Mouse (Mus musculus): ENCODE data around the gene Adcy1. TPM values are rescaled to one million over a fixed set of nuclear protein-coding genes. Genes with fewer than 3 reads are reported as not detected.
"Not testable (repeated sequence)": the region's sequence is repeated elsewhere in the genome, so short reads cannot be mapped to it uniquely, and the experiment has no call there.

The Adcy1 gene
- total and polyA plus RNA-seq, 2 experiments from 2014 or later: 14.9 to 182 TPM

DNA sequence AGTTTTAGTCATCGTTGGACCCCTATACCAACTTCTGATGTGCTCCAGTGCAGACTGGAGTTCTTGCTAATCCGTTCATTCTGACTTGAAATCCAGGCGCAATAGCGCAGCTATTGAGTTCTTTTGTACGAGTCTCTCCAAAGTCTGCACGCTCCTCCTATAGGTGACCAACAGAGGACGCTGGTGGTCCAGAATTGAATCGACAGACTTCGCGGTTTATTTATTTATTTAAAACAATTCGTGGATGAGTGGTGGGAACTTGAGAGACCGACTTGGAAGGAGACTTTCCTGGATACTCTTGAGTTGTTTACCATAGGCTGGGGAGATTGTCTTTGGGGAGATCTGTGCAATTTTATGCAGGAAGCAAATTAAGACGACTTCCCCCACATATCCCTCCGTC is 151.5 kb downstream of the Adcy1 start:
- H3K9me3 ChIP-seq (ENCODE audit: low read length): no peaks in the 10 kb centered on the region
- DNase-seq (ENCODE audit: low spot score) (peak; percentile 91), ATAC-seq (no peak)
- 0 out of 2 replicates have a peak, but pooled peaks cover 4% of the 10 kb centered on the region for H3K4me1 ChIP-seq (ENCODE audit: insufficient read depth, low read length)
- H3K36me3 ChIP-seq (ENCODE audit: insufficient read depth, low read length): no peaks in the 10 kb centered on the region
- no peak overlapping the region for H3K9ac ChIP-seq (replicated peaks; ENCODE audit: low read length)
- 7% methylated on average over 14 of the region's 14 CpGs for WGBS
- H3K4me2 ChIP-seq (ENCODE audit: low read depth, low read length): peak overlapping the region; percentile 76
- peak; percentile 91 for TF ChIP-seq CTCF (IDR thresholded peaks at IDR 0.05; ENCODE audit: low read depth)
- peak overlapping the region; percentile 62 for H3K4me3 ChIP-seq (ENCODE audit: low read length)
- H3K27me3 ChIP-seq (ENCODE audit: insufficient read depth, low read length): no peaks in the 10 kb centered on the region
- no peak overlapping the region for H3K27ac ChIP-seq

DNA sequence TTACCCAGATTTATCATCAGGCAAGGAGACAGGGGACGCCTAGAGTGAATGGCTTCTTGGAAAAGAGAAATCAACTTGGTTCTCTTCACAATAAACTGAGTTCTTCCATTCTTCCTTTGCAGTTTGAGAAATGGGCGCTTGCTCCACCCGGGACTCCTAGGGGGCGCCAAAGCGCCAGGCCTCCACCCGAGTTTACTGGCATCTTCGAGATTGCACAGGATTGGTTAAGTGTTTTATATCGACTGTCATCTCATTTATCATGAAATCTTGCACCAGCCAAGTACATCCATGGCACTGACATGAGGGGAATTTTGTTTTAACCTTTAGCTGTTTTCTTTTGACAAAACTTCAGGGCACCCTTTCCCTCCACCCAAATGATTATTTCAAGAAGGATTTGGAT is 152.4 kb downstream of the Adcy1 start:
- DNase-seq (ENCODE audit: low spot score): peak; percentile 83
- H3K36me3 ChIP-seq (ENCODE audit: insufficient read depth, low read length): no peaks in the 10 kb centered on the region
- no peaks in the 10 kb centered on the region for H3K27me3 ChIP-seq (ENCODE audit: insufficient read depth, low read length)
- ATAC-seq: no peak
- H3K4me3 ChIP-seq (ENCODE audit: low read length): no peak overlapping the region
- no peak overlapping the region for H3K4me2 ChIP-seq (ENCODE audit: low read depth, low read length)
- no peak overlapping the region for H3K27ac ChIP-seq
- H3K9ac ChIP-seq (replicated peaks; ENCODE audit: low read length): no peak overlapping the region
- TF ChIP-seq CTCF (IDR thresholded peaks at IDR 0.05; ENCODE audit: low read depth): peak; percentile 83
- H3K4me1 ChIP-seq (ENCODE audit: insufficient read depth, low read length): 0 out of 2 replicates have a peak, but pooled peaks cover 3% of the 10 kb centered on the region
- whole genome bisulfite sequencing: 9% methylated on average over 8 of the region's 8 CpGs
- no peaks in the 10 kb centered on the region for H3K9me3 ChIP-seq (ENCODE audit: low read length)

GRCm38 (mm10) chr11:7221826-7222225 is 158.5 kb downstream of the Adcy1 start:
- not testable (repeated sequence) for H3K9me3 ChIP-seq (ENCODE audit: low read length); H3K9ac ChIP-seq (replicated peaks; ENCODE audit: low read length); H3K27ac ChIP-seq; H3K27me3 ChIP-seq (ENCODE audit: insufficient read depth, low read length); H3K4me1 ChIP-seq (ENCODE audit: insufficient read depth, low read length); H3K4me2 ChIP-seq (ENCODE audit: low read depth, low read length); DNase-seq (ENCODE audit: low spot score); ATAC-seq; H3K36me3 ChIP-seq (ENCODE audit: insufficient read depth, low read length); H3K4me3 ChIP-seq (ENCODE audit: low read length)
- WGBS: 77% methylated on average over 8 of the region's 8 CpGs
- TF ChIP-seq CTCF (IDR thresholded peaks at IDR 0.05; ENCODE audit: low read depth): peak; percentile 51

DNA sequence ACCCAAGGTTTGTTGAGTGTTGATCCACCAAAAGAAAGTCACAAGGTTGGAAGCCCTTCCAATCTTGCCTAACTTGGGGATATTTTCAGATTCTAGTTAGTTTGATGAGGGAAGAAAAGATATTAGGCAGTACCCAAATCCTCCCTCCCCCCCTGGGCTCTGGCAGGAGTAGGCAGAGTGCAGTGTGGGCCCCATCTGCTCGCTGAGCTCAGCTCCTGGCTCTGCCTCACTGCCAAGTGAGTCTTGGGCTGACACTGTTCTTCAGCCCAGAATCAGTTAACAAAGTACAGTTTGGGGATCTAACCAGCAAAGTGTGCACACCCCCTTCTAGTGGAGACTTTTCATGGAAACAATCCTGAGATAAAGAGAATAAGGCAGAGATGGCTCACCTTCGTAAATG is 162.9 kb downstream of the Adcy1 start:
- Histone ChIP-seq H3K4me2 (ENCODE audit: low read depth, low read length) (no peak overlapping the region), H3K36me3 (ENCODE audit: insufficient read depth, low read length) (no peaks in the 10 kb centered on the region), H3K4me3 (ENCODE audit: low read length) (no peak overlapping the region), H3K4me1 (ENCODE audit: insufficient read depth, low read length) (no peaks in the 10 kb centered on the region), H3K27me3 (ENCODE audit: insufficient read depth, low read length) (no peaks in the 10 kb centered on the region), H3K27ac (no peak overlapping the region), H3K9ac (replicated peaks; ENCODE audit: low read length) (no peak overlapping the region), H3K9me3 (ENCODE audit: low read length) (no peaks in the 10 kb centered on the region)
- peak; percentile 72; the same call in 1 of the 2 replicates for ATAC-seq
- WGBS: 75% methylated on average over 2 of the region's 2 CpGs
- peak; percentile 42 for DNase-seq (ENCODE audit: low spot score)
- TF ChIP-seq CTCF (IDR thresholded peaks at IDR 0.05; ENCODE audit: low read depth): no peak

DNA sequence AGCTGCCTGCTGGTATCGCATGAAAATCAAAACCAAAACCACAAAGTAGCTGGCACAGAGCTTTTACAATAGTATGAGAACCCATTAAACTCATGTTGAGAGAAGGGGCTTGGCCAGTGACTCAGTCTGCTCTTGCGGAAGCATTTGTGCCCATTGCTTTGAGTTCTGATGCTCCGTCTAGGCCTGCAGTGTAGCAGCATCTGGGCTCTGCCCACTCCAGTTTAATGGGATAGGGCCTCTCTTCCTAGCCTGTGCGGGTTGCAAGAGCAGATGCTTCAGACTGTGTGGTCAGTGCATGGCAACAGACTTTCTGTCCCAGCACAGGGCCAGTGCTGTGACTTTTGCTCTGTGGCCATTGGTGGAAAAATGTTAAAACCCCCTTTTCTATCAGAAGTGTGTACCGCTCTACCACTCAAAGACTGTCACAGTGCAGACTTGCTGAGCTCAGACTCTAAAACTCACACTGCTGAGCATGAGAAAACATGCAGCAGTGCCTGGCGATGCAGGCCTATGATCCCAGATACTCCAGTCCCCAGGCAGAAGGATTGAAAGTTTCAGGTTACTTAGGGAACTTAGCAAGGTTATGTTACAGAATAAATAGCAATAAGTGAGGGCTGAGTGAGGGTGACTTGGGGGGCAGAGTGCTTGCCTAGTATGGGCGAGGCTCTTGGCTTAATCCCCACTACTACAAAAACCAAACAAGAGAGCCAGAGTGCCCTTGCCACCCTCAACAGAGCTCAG is 163.7 kb downstream of the Adcy1 start:
- 87% methylated on average over 7 of the region's 7 CpGs for whole genome bisulfite sequencing
- H3K4me2 ChIP-seq (ENCODE audit: low read depth, low read length): no peak overlapping the region
- DNase-seq (ENCODE audit: low spot score) (no peak), ATAC-seq (no peak)
- H3K27ac ChIP-seq: no peak overlapping the region
- H3K4me1 ChIP-seq (ENCODE audit: insufficient read depth, low read length): no peaks in the 10 kb centered on the region
- H3K27me3 ChIP-seq (ENCODE audit: insufficient read depth, low read length): no peaks in the 10 kb centered on the region
- no peak overlapping the region for H3K4me3 ChIP-seq (ENCODE audit: low read length)
- H3K9ac ChIP-seq (replicated peaks; ENCODE audit: low read length): no peak overlapping the region
- H3K9me3 ChIP-seq (ENCODE audit: low read length): no peaks in the 10 kb centered on the region
- H3K36me3 ChIP-seq (ENCODE audit: insufficient read depth, low read length): no peaks in the 10 kb centered on the region
- TF ChIP-seq CTCF (IDR thresholded peaks at IDR 0.05; ENCODE audit: low read depth): no peak

DNA sequence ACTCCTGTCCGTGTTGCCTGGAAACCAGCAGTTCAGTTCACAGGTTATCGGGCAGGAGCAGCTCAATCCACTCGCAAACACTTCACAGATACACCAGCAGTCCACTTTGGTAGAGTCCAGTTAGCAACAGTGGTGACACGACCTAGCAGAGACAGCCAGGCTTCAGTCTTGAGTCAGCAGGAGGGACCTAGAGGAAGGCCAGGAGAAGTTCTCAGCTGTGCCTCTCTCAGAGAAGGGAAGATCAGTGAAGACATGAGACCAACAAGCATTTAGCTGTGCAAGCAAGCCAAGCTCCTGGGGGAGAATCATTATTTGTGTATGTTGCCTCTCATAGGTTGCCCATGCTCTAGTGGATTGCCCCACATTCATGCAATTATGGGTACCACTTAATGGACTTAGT is 164.8 kb downstream of the Adcy1 start:
- no peaks in the 10 kb centered on the region for H3K36me3 ChIP-seq (ENCODE audit: insufficient read depth, low read length)
- DNase-seq (ENCODE audit: low spot score) (no peak), ATAC-seq (no peak)
- no peak overlapping the region for H3K4me3 ChIP-seq (ENCODE audit: low read length)
- H3K9me3 ChIP-seq (ENCODE audit: low read length): no peaks in the 10 kb centered on the region
- WGBS: 81% methylated on average over 4 of the region's 4 CpGs
- TF ChIP-seq CTCF (IDR thresholded peaks at IDR 0.05; ENCODE audit: low read depth): no peak
- no peak overlapping the region for H3K9ac ChIP-seq (replicated peaks; ENCODE audit: low read length)
- H3K4me1 ChIP-seq (ENCODE audit: insufficient read depth, low read length): no peaks in the 10 kb centered on the region
- no peaks in the 10 kb centered on the region for H3K27me3 ChIP-seq (ENCODE audit: insufficient read depth, low read length)
- no peak overlapping the region for H3K27ac ChIP-seq
- no peak overlapping the region for H3K4me2 ChIP-seq (ENCODE audit: low read depth, low read length)

Other genes with a start within 250 kb of the Adcy1 start
- gene Gm11983, start 225.8 kb upstream of the Adcy1 start, total RNA-seq (2014; rRNA removed): not detected in 2 replicates
- not detected in 2 replicates for gene Gm11983, start 225.8 kb upstream of the Adcy1 start, polyA plus RNA-seq (2015; fragmentation: Nextera tagmentation; extraction: Ambion mirVana)
- gene Gm11985, start 125.1 kb downstream of the Adcy1 start, total RNA-seq (2014; rRNA removed): not detected in 2 replicates
- gene Gm11985, start 125.1 kb downstream of the Adcy1 start, polyA plus RNA-seq (2015; fragmentation: Nextera tagmentation; extraction: Ambion mirVana): not detected in 2 replicates
- not detected in 2 replicates for gene Igfbp1, start 134.3 kb downstream of the Adcy1 start, total RNA-seq (2014; rRNA removed)
- 0.19 TPM in 1 of 2 replicates, not detected in the other for gene Igfbp1, start 134.3 kb downstream of the Adcy1 start, polyA plus RNA-seq (2015; fragmentation: Nextera tagmentation; extraction: Ambion mirVana)
- 35.7 and 47.2 TPM in 2 replicates for gene Igfbp3, start 150.4 kb downstream of the Adcy1 start, total RNA-seq (2014; rRNA removed)
- gene Igfbp3, start 150.4 kb downstream of the Adcy1 start, polyA plus RNA-seq (2015; fragmentation: Nextera tagmentation; extraction: Ambion mirVana): 24.6 and 25.3 TPM in 2 replicates

Measured in hindbrain, postnatal 0 days (tissue).